8 mouse cellular contexts compared by ENCODE assay signal in the genomic region with DNA sequence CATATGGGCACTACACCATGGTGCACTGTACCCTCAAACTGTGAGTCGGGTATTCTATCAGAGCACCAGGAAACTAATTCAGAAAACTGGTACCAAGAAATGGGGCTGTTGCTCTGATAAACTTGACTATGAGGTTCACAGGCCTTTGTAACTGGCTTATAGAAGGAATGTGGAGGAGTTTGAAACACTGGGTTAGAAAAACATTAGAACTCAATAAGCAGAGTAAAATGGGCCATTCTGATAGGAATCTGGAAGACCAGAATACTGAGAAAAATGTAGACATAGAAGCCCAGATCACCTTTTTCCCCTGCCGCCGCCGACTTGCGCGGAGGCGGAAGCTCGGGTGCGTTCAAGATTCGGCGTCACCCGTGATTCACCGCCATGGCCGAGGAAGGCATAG. TPM values are rescaled to one million over a fixed set of nuclear protein-coding genes. Genes with fewer than 3 reads are reported as not detected.
DNase-seq lines count a peak whose midpoint lies in the region; ATAC-seq lines count a peak whose summit lies in the region.

A gene (plus strand): TSS at position 301 of the 400 bp plus-strand sequence.

- no peak for ATAC-seq in neural tube, embryonic 13.5 days (ENCODE audit: low read depth)
- ATAC-seq in neural tube, embryonic 15.5 days (ENCODE audit: low FRiP score), result no peak
- ATAC-seq in liver, embryonic 13.5 days (ENCODE audit: low read depth), result no peak
- no peak for ATAC-seq in frontal cortex, adult (ENCODE audit: low TSS enrichment)

- 97% methylated on average over 13 of the region's 14 CpGs for WGBS in neural tube, embryonic 13.5 days
- 99% methylated on average over 10 of the region's 14 CpGs for WGBS in neural tube, embryonic 15.5 days
- 95% methylated on average over 13 of the region's 14 CpGs for WGBS in liver, embryonic 13.5 days (ENCODE audit: insufficient replicate concordance)

- no peaks in the 10 kb centered on the region for H3K27me3 ChIP-seq in neural tube, embryonic 13.5 days
- H3K27me3 ChIP-seq in neural tube, embryonic 15.5 days (replicated peaks), result no peaks in the 10 kb centered on the region
- H3K27me3 ChIP-seq in liver, embryonic 13.5 days, result no peaks in the 10 kb centered on the region

- DNase-seq in frontal cortex, adult 2 months (ENCODE audit: extremely low spot score in 1 of 2, low spot score in 1 of 2), result no peak
- DNase-seq in frontal cortex, postnatal 10 days (ENCODE audit: low spot score in 2 of 2), result no peak
- no peak for DNase-seq in heart, postnatal 10 days
- no peak for DNase-seq in liver, embryonic 13.5 days
- DNase-seq in c-Kit-positive CD71-positive TER-119-positive erythroid progenitor cells, embryonic 14.5 days (ENCODE audit: low spot score), result no peak

- no peaks in the 10 kb centered on the region for H3K9me3 ChIP-seq in neural tube, embryonic 13.5 days
- no peaks in the 10 kb centered on the region for H3K9me3 ChIP-seq in neural tube, embryonic 15.5 days (replicated peaks)
- H3K9me3 ChIP-seq in liver, embryonic 13.5 days (replicated peaks), result no peaks in the 10 kb centered on the region

- no peak within 1 kb of the TSS for H3K4me3 ChIP-seq in neural tube, embryonic 13.5 days
- H3K4me3 ChIP-seq in neural tube, embryonic 15.5 days (replicated peaks), result no peak within 1 kb of the TSS
- no peak within 1 kb of the TSS for H3K4me3 ChIP-seq in liver, embryonic 13.5 days (replicated peaks)

- intact Hi-C loops in heart, postnatal 10 days (cut with DNase I), result no loop called here

- no peak within 1 kb of the TSS for H3K9ac ChIP-seq in neural tube, embryonic 13.5 days
- H3K9ac ChIP-seq in neural tube, embryonic 15.5 days (replicated peaks), result no peak within 1 kb of the TSS
- no peak within 1 kb of the TSS for H3K9ac ChIP-seq in liver, embryonic 13.5 days

- no peak within 1 kb of the TSS for H3K27ac ChIP-seq in neural tube, embryonic 13.5 days (replicated peaks)
- H3K27ac ChIP-seq in neural tube, embryonic 15.5 days (replicated peaks), result no peak within 1 kb of the TSS
- no peak within 1 kb of the TSS for H3K27ac ChIP-seq in liver, embryonic 13.5 days

- no peaks in the 10 kb centered on the region for H3K4me1 ChIP-seq in neural tube, embryonic 13.5 days (replicated peaks)
- no peaks in the 10 kb centered on the region for H3K4me1 ChIP-seq in neural tube, embryonic 15.5 days
- H3K4me1 ChIP-seq in liver, embryonic 13.5 days (replicated peaks), result peaks cover 6% of the 10 kb centered on the region

- peaks cover 11% of the 10 kb centered on the region for H3K36me3 ChIP-seq in neural tube, embryonic 13.5 days
- peaks cover 3% of the 10 kb centered on the region; the same call in 1 of the 2 replicates for H3K36me3 ChIP-seq in neural tube, embryonic 15.5 days
- peaks cover 30% of the 10 kb centered on the region for H3K36me3 ChIP-seq in liver, embryonic 13.5 days

- no peak within 1 kb of the TSS for H3K4me2 ChIP-seq in neural tube, embryonic 13.5 days
- no peak within 1 kb of the TSS for H3K4me2 ChIP-seq in neural tube, embryonic 15.5 days
- H3K4me2 ChIP-seq in liver, embryonic 13.5 days, result no peak within 1 kb of the TSS

RNA-seq across cellular contexts. Expression of the gene that starts here (rescaled TPM):
- 53.7 and 89.2 TPM in 2 replicates for polyA plus RNA-seq in frontal cortex, adult 2 months (2012; rRNA removed)
- polyA plus RNA-seq in neural tube, embryonic 13.5 days (2015; fragmentation: Nextera tagmentation; extraction: Ambion mirVana), result 4.9 and 12.1 TPM in 2 replicates
- 4.0 and 5.5 TPM in 2 replicates for polyA plus RNA-seq in neural tube, embryonic 15.5 days (2015; fragmentation: Nextera tagmentation; extraction: Ambion mirVana)
- total RNA-seq in heart, postnatal 10 days (2021), result 100 to 1,000 TPM; 323 to 397 TPM
- polyA plus RNA-seq in liver, embryonic 13.5 days (2015; fragmentation: Nextera tagmentation; extraction: Ambion mirVana), result 14.4 and 21.8 TPM in 2 replicates
